Mouse (Mus musculus) hindbrain, embryonic 15.5 days (tissue): ENCODE results near the gene Kcnb1. TPM values are rescaled to one million over a fixed set of nuclear protein-coding genes. Genes with fewer than 3 reads are reported as not detected.

Experiments
- ATAC-seq: fragments of 200-750 bp; cut with Nextera tagmentation; 2 replicates; pipeline ENCODE4 v1.8.0; 2017; ENCODE audit warnings: low read depth, moderate number of reproducible peaks, moderate TSS enrichment; ENCODE audit not compliant: low FRiP score
- H3K27ac ChIP-seq: fragments of 300-500 bp; sonication (generic); replicated peaks from 2 replicates; pipeline ENCODE4 v1.5.1; 2015; ENCODE audit warnings: mild to moderate bottlenecking, inconsistent platforms
- H3K27me3 ChIP-seq: fragments of 300-500 bp; sonication (generic); 2 replicates; pipeline ENCODE4 v1.6.1; 2015; ENCODE audit warnings: control low read depth, inconsistent platforms
- H3K36me3 ChIP-seq: fragments of 300-500 bp; sonication (generic); 2 replicates; pipeline ENCODE4 v1.6.1; 2015; ENCODE audit warnings: control low read depth, inconsistent platforms
- H3K4me1 ChIP-seq: fragments of 300-500 bp; sonication (generic); replicated peaks from 2 replicates; pipeline ENCODE4 v1.6.1; 2015; ENCODE audit warnings: control low read depth, inconsistent platforms
- H3K4me2 ChIP-seq: fragments of 300-500 bp; sonication (generic); 2 replicates; pipeline ENCODE4 v1.6.1; 2015; ENCODE audit warnings: moderate library complexity, mild to moderate bottlenecking, inconsistent platforms
- H3K4me3 ChIP-seq: fragments of 300-500 bp; sonication (generic); 2 replicates; pipeline ENCODE4 v1.5.1; 2015; ENCODE audit warnings: mild to moderate bottlenecking, inconsistent platforms
- H3K9ac ChIP-seq: fragments of 300-500 bp; sonication (generic); 2 replicates; pipeline ENCODE4 v1.6.1; 2015; ENCODE audit warnings: inconsistent platforms
- H3K9me3 ChIP-seq: fragments of 300-500 bp; sonication (generic); 2 replicates; pipeline ENCODE4 v1.6.1; 2016; ENCODE audit warnings: control low read depth, inconsistent platforms
- WGBS: fragments of 180-500 bp; shearing (Covaris S2); methylation state at CpG from one replicate; pipeline ENCODE4 v1.1.7; 2015; 5-methylcytosine and 5-hydroxymethylcytosine counted together
- polyA plus RNA-seq: library from polyadenylated mRNA; unstranded; fragments of >200 nt; fragmentation: Nextera tagmentation; extraction: Ambion mirVana; gene quantifications from 2 replicates; pipeline ENCODE4 v1.2.1, GENCODE M21; 2015

Kcnb1 gene
- polyA plus RNA-seq = 3.4 and 3.8 TPM in 2 replicates

DNA sequence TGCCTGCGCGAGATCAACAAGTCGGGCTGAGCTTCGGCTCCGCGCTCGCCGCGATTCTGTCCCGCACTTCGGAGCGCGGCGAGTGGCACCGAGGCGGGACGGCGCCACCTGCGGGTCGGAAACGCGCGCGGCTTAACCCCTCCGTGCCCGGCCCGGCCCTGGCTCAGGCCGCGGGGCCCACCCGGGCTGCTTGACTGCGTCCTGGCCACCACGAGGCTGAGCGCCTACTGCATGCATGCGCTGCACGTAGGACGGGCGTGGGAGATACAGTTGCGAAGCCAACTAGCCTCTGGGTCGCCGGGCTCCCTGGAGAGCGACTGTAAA lies at the start of gene Kcnb1:
Gene Kcnb1 (minus strand): TSS at position 80 of the 324 bp plus-strand sequence.
- Histone ChIP-seq H3K9ac (peak within 1 kb of the TSS; percentile 60), H3K4me1 (peaks cover 47% of the 10 kb centered on the region), H3K4me3 (peak within 1 kb of the TSS; percentile 63), H3K27me3 (peaks cover 20% of the 10 kb centered on the region), H3K27ac (0 out of 2 replicates have a peak within 1 kb of the TSS, but pooled peaks have one; percentile 32), H3K4me2 (peak within 1 kb of the TSS; percentile 72), H3K36me3 (no peaks in the 10 kb centered on the region), H3K9me3 (no peaks in the 10 kb centered on the region)
- WGBS = under 1% methylated on average over 41 of the region's 41 CpGs
- peak; percentile 88 for ATAC-seq

DNA sequence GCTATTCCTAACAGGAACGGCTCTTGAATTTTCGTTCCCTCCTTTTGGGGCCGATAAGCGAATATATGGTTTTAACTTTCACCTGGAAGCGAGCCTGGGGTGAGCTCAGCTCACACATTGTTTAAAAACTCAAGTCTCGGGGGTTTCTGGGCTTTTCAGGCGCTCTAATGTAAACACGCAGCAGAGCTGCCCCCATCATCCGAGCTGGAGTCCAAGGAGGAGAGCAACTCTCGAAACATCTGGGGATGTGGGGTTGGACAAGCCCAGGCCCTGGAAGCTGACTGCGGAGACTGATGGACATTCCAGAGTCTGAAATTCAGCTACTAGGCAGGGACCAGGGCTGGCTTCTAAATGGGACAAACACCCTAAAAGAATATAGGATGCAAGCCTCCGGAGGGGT lies 49.3 kb upstream of the Kcnb1 start:
- Histone ChIP-seq H3K9ac (no peak overlapping the region), H3K4me1 (peaks cover 10% of the 10 kb centered on the region), H3K27ac (no peak overlapping the region), H3K36me3 (no peaks in the 10 kb centered on the region), H3K4me2 (no peak overlapping the region), H3K9me3 (no peaks in the 10 kb centered on the region), H3K4me3 (no peak overlapping the region), H3K27me3 (peaks cover 18% of the 10 kb centered on the region; the same call in 1 of the 2 replicates)
- 37% methylated on average over 12 of the region's 12 CpGs for WGBS
- no peak for ATAC-seq

- Histone ChIP-seq H3K36me3 (no peaks in the 10 kb centered on the region), H3K27ac (no peak overlapping the region)
Observed at GRCm38 (mm10) chr2:167237224-167237623, 47.3 kb upstream of the Kcnb1 start.

DNA sequence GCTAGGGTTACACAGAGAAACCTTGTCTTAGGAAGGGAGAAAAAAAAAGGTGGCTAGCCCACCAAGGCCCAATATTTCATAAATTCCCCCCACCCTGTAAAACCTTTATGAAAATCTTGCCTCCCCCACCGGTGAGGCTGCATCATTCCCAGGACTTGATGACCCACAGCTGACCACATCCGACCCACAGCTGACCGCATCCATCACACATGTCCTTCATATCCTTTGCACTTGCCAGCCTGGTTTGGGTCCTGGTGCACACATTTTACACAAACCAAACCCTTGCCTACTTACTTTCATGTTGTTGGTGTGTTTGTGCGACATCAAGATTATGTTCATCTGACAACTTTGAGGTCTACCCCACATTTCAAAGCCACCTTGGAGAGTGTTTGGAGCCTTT lies 46.2 kb upstream of the Kcnb1 start:
- H3K27me3 ChIP-seq = peaks cover 14% of the 10 kb centered on the region; the same call in 1 of the 2 replicates
- H3K4me1 ChIP-seq = peaks cover 10% of the 10 kb centered on the region
- 97% methylated on average over 4 of the region's 4 CpGs for WGBS
- no peak overlapping the region for H3K27ac ChIP-seq
- no peak overlapping the region for H3K4me2 ChIP-seq
- no peaks in the 10 kb centered on the region for H3K9me3 ChIP-seq
- H3K4me3 ChIP-seq = no peak overlapping the region
- H3K36me3 ChIP-seq = no peaks in the 10 kb centered on the region
- ATAC-seq = no peak
- H3K9ac ChIP-seq = no peak overlapping the region

More at GRCm38 (mm10) chr2:167237224-167237623, 47.3 kb upstream of the Kcnb1 start:
- H3K4me3 ChIP-seq = no peak overlapping the region
- no peaks in the 10 kb centered on the region for H3K9me3 ChIP-seq
- peaks cover 10% of the 10 kb centered on the region for H3K4me1 ChIP-seq
- no peak for ATAC-seq
- WGBS = 83% methylated on average over 9 of the region's 9 CpGs
- H3K4me2 ChIP-seq = no peak overlapping the region
- H3K9ac ChIP-seq = no peak overlapping the region
- H3K27me3 ChIP-seq = peaks cover 18% of the 10 kb centered on the region; the same call in 1 of the 2 replicates

DNA sequence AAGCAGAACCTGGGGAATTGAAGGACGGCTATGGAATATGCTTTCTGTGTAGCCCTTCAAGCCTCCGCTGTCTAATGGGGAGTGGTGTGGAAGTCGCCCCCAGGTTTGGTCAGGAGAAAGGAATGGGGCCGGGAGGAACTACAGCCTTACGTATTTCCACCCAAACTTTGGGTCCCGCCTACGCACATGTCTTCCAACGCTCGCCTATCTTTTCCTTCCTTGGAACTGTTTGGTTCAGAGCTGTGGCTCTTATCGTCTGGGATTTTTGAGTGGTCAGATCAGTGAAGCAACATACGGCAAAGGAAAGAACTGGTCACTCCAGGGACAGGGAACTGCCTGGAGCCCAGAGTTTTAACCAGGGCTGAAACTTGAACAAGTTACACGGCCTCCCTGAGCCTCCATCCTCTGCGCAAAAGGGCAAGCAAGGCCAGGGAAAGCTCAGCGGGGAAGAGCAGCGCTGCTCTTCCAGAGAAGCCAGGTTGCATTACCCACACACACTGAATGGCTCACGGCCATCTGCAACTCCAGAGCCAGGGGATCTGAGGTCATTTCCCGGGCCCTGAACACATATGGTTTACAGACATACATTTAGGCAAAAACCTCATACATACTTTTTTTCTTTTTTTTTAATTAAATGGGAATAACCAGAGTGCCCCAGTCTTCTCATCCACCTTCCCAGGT lies 45.5 kb upstream of the Kcnb1 start:
- Histone ChIP-seq H3K9me3 (no peaks in the 10 kb centered on the region), H3K27ac (no peak overlapping the region), H3K9ac (no peak overlapping the region), H3K4me1 (peaks cover 7% of the 10 kb centered on the region), H3K4me3 (no peak overlapping the region), H3K27me3 (peaks cover 14% of the 10 kb centered on the region; the same call in 1 of the 2 replicates), H3K36me3 (no peaks in the 10 kb centered on the region), H3K4me2 (no peak overlapping the region)
- no peak for ATAC-seq
- WGBS = 76% methylated on average over 17 of the region's 17 CpGs

DNA sequence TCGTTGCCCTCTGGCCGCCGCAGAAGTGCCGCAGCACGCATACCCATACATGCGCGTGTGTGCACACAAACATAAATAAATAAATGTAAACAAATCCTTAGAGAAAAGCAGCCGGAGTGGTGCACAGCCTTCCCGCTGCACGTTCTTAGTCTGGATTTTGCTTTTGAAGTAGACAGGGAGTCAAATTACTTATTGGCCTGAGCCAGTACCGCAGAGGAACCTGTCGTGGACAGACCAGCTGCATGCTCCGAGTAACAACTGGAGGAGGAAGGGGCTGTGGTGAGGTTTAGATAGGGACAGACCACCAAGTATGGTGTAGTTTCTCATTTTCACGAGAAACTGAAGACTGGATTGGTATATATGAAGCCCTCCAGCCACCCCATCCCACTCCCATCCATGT lies 43.8 kb upstream of the Kcnb1 start:
- Histone ChIP-seq H3K4me3 (no peak overlapping the region), H3K4me2 (no peak overlapping the region), H3K4me1 (no peaks in the 10 kb centered on the region), H3K36me3 (no peaks in the 10 kb centered on the region), H3K27me3 (peaks cover 7% of the 10 kb centered on the region; the same call in 1 of the 2 replicates), H3K9ac (no peak overlapping the region), H3K9me3 (no peaks in the 10 kb centered on the region), H3K27ac (no peak overlapping the region)
- 71% methylated on average over 14 of the region's 14 CpGs for WGBS
- no peak for ATAC-seq

DNA sequence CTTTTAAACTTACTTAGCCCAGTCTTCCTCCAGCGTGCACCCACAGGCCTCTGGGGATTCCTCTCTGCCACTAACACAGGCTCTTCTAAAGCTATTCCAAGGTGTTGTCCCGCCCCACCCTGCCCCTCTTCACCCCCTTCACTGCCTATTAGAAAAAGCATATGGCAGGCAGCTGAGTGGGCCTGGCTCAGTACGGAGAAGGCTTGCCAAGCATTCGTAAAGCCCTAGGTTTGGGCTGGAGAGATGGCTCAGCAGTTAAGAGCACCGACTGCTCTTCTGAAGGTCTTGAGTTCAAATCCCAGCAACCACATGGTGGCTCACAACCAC lies 43.0 kb upstream of the Kcnb1 start:
- H3K27me3 ChIP-seq = no peaks in the 10 kb centered on the region
- no peak overlapping the region for H3K4me2 ChIP-seq
- H3K4me3 ChIP-seq = no peak overlapping the region
- H3K4me1 ChIP-seq = no peaks in the 10 kb centered on the region
- no peaks in the 10 kb centered on the region for H3K9me3 ChIP-seq
- 79% methylated on average over 5 of the region's 5 CpGs for WGBS
- H3K36me3 ChIP-seq = no peaks in the 10 kb centered on the region
- no peak for ATAC-seq
- no peak overlapping the region for H3K9ac ChIP-seq
- no peak overlapping the region for H3K27ac ChIP-seq

- Histone ChIP-seq H3K27ac (no peak overlapping the region), H3K9ac (no peak overlapping the region), H3K4me1 (no peaks in the 10 kb centered on the region), H3K27me3 (no peaks in the 10 kb centered on the region), H3K4me2 (no peak overlapping the region), H3K4me3 (no peak overlapping the region), H3K9me3 (no peaks in the 10 kb centered on the region), H3K36me3 (no peaks in the 10 kb centered on the region)
- WGBS = 57% methylated on average over 14 of the region's 14 CpGs
- no peak for ATAC-seq
Observed at GRCm38 (mm10) chr2:167232132-167233008, 42.4 kb upstream of the Kcnb1 start.

GRCm38 (mm10) chr2:167230554-167230953 lies 40.6 kb upstream of the Kcnb1 start:
- H3K36me3 ChIP-seq = no peaks in the 10 kb centered on the region
- no peaks in the 10 kb centered on the region for H3K27me3 ChIP-seq
- ATAC-seq = no peak
- no peak overlapping the region for H3K9ac ChIP-seq
- no peak overlapping the region for H3K27ac ChIP-seq
- no peak overlapping the region for H3K4me2 ChIP-seq
- no peaks in the 10 kb centered on the region for H3K4me1 ChIP-seq
- no peak overlapping the region for H3K4me3 ChIP-seq
- WGBS = 7% methylated on average over 15 of the region's 15 CpGs
- no peaks in the 10 kb centered on the region for H3K9me3 ChIP-seq

GRCm38 (mm10) chr2:167224937-167225336 lies 35.0 kb upstream of the Kcnb1 start:
- Histone ChIP-seq H3K4me1 (no peaks in the 10 kb centered on the region; the same call in 1 of the 2 replicates), H3K4me3 (no peak overlapping the region), H3K27ac (no peak overlapping the region), H3K36me3 (no peaks in the 10 kb centered on the region), H3K9me3 (no peaks in the 10 kb centered on the region), H3K27me3 (no peaks in the 10 kb centered on the region), H3K9ac (no peak overlapping the region), H3K4me2 (no peak overlapping the region)
- WGBS = 83% methylated on average over 7 of the region's 7 CpGs
- no peak for ATAC-seq

- no peak for ATAC-seq
- H3K9me3 ChIP-seq = no peaks in the 10 kb centered on the region
- H3K27me3 ChIP-seq = no peaks in the 10 kb centered on the region
- WGBS = 94% methylated on average over 6 of the region's 6 CpGs
- no peak overlapping the region for H3K27ac ChIP-seq
- no peak overlapping the region for H3K4me3 ChIP-seq
- H3K9ac ChIP-seq = no peak overlapping the region
- H3K36me3 ChIP-seq = no peaks in the 10 kb centered on the region
- H3K4me1 ChIP-seq = peaks cover under 1% of the 10 kb centered on the region; the same call in 1 of the 2 replicates
- no peak overlapping the region for H3K4me2 ChIP-seq
Observed at GRCm38 (mm10) chr2:167224194-167224593, 34.2 kb upstream of the Kcnb1 start.

DNA sequence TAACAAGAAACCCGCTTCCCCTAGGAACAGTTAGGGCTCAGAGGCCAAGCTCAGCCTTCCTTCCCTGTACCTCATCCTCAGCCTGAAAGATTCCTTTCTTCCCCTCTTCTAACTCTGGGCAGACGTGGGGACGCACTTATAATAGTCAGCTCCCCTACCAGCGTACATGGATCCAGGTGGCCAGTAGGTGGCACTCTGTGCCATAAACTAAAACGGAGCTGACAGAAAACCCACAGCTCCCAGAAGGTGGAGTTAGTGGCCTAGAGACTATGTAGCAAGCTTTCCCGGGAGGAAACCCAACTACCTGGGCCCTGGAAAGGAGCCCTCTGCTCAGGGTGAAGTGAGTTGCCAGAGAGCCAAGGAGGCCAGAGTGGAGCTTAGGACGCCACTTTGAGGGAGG lies 32.2 kb upstream of the Kcnb1 start:
- 28% methylated on average over 7 of the region's 7 CpGs for WGBS
- Histone ChIP-seq H3K9me3 (no peaks in the 10 kb centered on the region), H3K27ac (no peak overlapping the region), H3K4me1 (peaks cover 3% of the 10 kb centered on the region; the same call in 1 of the 2 replicates), H3K4me2 (no peak overlapping the region), H3K27me3 (no peaks in the 10 kb centered on the region), H3K4me3 (no peak overlapping the region), H3K9ac (no peak overlapping the region), H3K36me3 (no peaks in the 10 kb centered on the region)
- ATAC-seq = no peak
